Mouse (Mus musculus) heart, embryonic 12.5 days (tissue): ENCODE data around the gene Irgm1. TPM values are rescaled to one million over a fixed set of nuclear protein-coding genes. Genes with fewer than 3 reads are reported as not detected.
"Not testable (repeated sequence)": the region's sequence is repeated elsewhere in the genome, so short reads cannot be mapped to it uniquely, and the experiment has no call there.

Experiments used
- ATAC-seq: fragments of 200-750 bp; cut with Nextera tagmentation; 2 replicates; pipeline ENCODE4 v1.8.0; 2017; ENCODE audit warnings: moderate TSS enrichment, moderate library complexity; ENCODE audit not compliant: insufficient number of reproducible peaks, low FRiP score
- H3K27ac ChIP-seq: fragments of 300-500 bp; sonication (generic); 2 replicates; pipeline ENCODE4 v1.5.1; 2016; ENCODE audit warnings: mild to moderate bottlenecking, moderate library complexity; ENCODE audit not compliant: poor library complexity, severe bottlenecking
- H3K27me3 ChIP-seq: fragments of 300-500 bp; sonication (generic); replicated peaks from 2 replicates; pipeline ENCODE4 v1.6.1; 2016; ENCODE audit warnings: mild to moderate bottlenecking, moderate library complexity
- H3K36me3 ChIP-seq: fragments of 300-500 bp; sonication (generic); 2 replicates; pipeline ENCODE4 v1.6.1; 2016; ENCODE audit warnings: mild to moderate bottlenecking, moderate library complexity
- H3K4me1 ChIP-seq: fragments of 300-500 bp; sonication (generic); replicated peaks from 2 replicates; pipeline ENCODE4 v1.6.1; 2016; ENCODE audit warnings: mild to moderate bottlenecking
- H3K4me2 ChIP-seq: fragments of 300-500 bp; sonication (generic); 2 replicates; pipeline ENCODE4 v1.6.1; 2016; ENCODE audit warnings: mild to moderate bottlenecking, moderate library complexity
- H3K4me3 ChIP-seq: fragments of 300-500 bp; sonication (generic); 2 replicates; pipeline ENCODE4 v1.5.1; 2016; ENCODE audit warnings: mild to moderate bottlenecking
- H3K9ac ChIP-seq: fragments of 300-500 bp; sonication (generic); 2 replicates; pipeline ENCODE4 v1.6.1; 2016; ENCODE audit warnings: mild to moderate bottlenecking, moderate library complexity
- H3K9me3 ChIP-seq: fragments of 300-500 bp; sonication (generic); replicated peaks from 2 replicates; pipeline ENCODE4 v1.6.1; 2016; ENCODE audit warnings: mild to moderate bottlenecking, moderate library complexity
- WGBS: fragments of 180-500 bp; shearing (Covaris S2); methylation state at CpG from one replicate; pipeline ENCODE4 v1.1.7; 2016; 5-methylcytosine and 5-hydroxymethylcytosine counted together
- polyA plus RNA-seq: library from polyadenylated mRNA; unstranded; fragments of >200 nt; fragmentation: Nextera tagmentation; extraction: Ambion mirVana; gene quantifications from 2 replicates; pipeline ENCODE4 v1.2.1, GENCODE M21; 2016

Gene Irgm1
- polyA plus RNA-seq, 1 experiment from 2014 or later: 7.6 TPM

DNA sequence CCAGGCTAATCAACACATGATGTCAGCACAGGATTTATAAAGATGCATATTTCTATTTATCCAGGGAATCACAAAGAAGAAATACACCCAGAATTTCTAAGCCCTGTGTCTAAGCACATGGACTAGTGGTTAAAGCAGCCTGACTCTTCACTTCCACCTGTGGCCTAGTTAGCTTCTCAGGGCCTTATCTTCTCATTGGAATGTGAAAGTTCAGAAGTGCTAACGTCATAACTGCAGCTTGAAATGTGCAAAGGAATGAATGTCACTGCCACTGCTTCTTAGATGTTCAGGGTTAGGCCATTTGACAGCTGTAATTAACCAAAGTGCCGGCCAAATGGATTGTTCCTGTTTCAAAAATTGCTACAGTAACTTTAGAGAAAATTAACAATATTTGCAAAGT is 41.2 kb downstream of the Irgm1 start:
- ATAC-seq: no peak
- Histone ChIP-seq H3K4me2 (no peak overlapping the region), H3K9ac (no peak overlapping the region), H3K4me1 (peaks cover 12% of the 10 kb centered on the region), H3K27me3 (0 out of 2 replicates have a peak, but pooled peaks cover 2% of the 10 kb centered on the region), H3K36me3 (no peaks in the 10 kb centered on the region), H3K27ac (no peak overlapping the region), H3K4me3 (no peak overlapping the region), H3K9me3 (peaks cover 4% of the 10 kb centered on the region; the same call in 1 of the 2 replicates)
- WGBS: 27% methylated on average over 2 of the region's 2 CpGs

DNA sequence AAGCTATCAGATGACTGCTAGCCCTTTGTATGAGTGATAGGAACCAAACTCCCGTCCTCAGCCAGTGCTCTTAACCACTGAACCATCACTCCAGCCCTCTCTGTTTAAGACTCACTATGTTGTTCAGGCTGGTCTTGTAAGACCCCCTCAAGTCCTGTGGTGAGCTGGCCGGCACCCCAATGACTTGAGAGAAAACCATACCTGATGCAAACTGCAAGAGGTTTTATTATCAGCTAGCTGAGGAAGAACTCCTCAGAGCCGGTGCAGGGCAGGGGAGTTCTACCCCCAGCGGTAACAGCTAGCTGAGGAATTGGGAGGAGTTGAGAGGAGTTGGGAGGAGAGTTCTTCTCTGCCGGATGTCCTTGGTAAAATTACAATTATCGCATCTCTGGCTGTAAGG is 43.6 kb downstream of the Irgm1 start:
- Histone ChIP-seq H3K4me3 (no peak overlapping the region), H3K4me1 (peaks cover 23% of the 10 kb centered on the region), H3K36me3 (no peaks in the 10 kb centered on the region), H3K9ac (no peak overlapping the region), H3K27ac (no peak overlapping the region), H3K4me2 (no peak overlapping the region), H3K9me3 (peaks cover 4% of the 10 kb centered on the region; the same call in 1 of the 2 replicates), H3K27me3 (peaks cover 11% of the 10 kb centered on the region)
- WGBS: 62% methylated on average over 6 of the region's 6 CpGs
- no peak for ATAC-seq

DNA sequence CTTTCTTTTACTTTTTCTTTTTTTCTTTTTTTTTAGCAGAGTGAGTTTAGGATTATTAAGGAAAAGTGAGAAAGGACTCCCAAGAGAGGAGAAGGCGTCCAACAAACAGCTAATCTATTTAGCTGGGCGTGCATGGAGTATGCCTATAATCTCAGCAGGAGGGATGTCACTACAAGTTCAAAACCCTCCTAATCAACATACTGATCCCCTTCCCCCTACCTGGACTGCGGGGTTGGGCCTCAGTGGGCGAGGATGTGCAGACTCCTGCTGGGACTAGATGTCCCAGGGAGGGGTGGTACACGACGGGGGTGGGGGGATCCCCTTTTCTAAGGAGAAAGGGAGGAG is 44.8 kb downstream of the Irgm1 start:
- Histone ChIP-seq H3K4me2 (peak overlapping the region; percentile 74), H3K4me3 (peak overlapping the region; percentile 51), H3K27me3 (peaks cover 11% of the 10 kb centered on the region), H3K4me1 (peaks cover 23% of the 10 kb centered on the region), H3K9me3 (peaks cover 4% of the 10 kb centered on the region; the same call in 1 of the 2 replicates), H3K36me3 (no peaks in the 10 kb centered on the region), H3K27ac (no peak overlapping the region), H3K9ac (peak overlapping the region; percentile 63)
- 2% methylated on average over 6 of the region's 6 CpGs for WGBS
- ATAC-seq: no peak

- peak; percentile 87 for ATAC-seq
- not testable (repeated sequence) for H3K36me3 ChIP-seq, H3K9me3 ChIP-seq
- Histone ChIP-seq H3K4me3 (peak within 1 kb of the TSS; percentile 52), H3K27me3 (peaks cover 11% of the 10 kb centered on the region), H3K4me1 (peaks cover 23% of the 10 kb centered on the region), H3K27ac (peak within 1 kb of the TSS; percentile 57), H3K9ac (peak within 1 kb of the TSS; percentile 63), H3K4me2 (peak within 1 kb of the TSS; percentile 74)
- 3% methylated on average over 49 of the region's 92 CpGs for WGBS
These were observed 45.3 kb downstream of the Irgm1 start, which contains the start of the genes Trim7 and Gm12184 for GRCm38 (mm10) chr11:48825979-48826751. TSS of gene Trim7 (plus strand) at chr11:48826140. TSS of gene Gm12184 (minus strand) at chr11:48826655.

DNA sequence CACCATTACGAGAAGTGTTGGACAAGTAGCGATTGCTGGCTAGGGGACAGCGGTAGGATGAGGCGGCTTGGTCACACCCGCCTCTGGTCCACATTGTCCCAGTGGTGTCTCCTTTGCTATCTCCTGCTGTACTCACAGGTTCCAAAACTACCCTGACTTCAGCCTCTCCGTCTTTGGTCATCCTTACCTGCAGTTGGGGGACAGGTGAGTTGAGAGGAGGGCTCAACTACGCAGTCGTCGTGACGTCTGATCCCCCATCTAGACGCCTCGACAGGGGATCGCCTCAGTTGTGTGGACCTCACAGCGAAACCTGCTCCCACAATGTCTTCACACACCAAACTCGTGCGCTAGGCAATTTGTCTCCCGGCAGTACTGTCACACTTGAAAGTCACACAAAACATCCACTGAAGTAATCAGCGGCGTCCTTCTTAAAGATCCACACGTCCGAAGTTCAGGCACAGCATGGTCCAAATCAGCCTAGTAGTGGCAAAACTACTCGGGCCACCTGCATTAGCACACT is 47.1 kb downstream of the Irgm1 start:
- Histone ChIP-seq H3K9me3 (peaks cover 4% of the 10 kb centered on the region; the same call in 1 of the 2 replicates), H3K27ac (no peak overlapping the region), H3K4me3 (peak overlapping the region; percentile 52), H3K27me3 (peaks cover 11% of the 10 kb centered on the region), H3K9ac (peak overlapping the region; percentile 43), H3K4me1 (peaks cover 17% of the 10 kb centered on the region), H3K4me2 (peak overlapping the region; percentile 88), H3K36me3 (no peaks in the 10 kb centered on the region)
- 6% methylated on average over 22 of the region's 22 CpGs for WGBS
- ATAC-seq: no peak

DNA sequence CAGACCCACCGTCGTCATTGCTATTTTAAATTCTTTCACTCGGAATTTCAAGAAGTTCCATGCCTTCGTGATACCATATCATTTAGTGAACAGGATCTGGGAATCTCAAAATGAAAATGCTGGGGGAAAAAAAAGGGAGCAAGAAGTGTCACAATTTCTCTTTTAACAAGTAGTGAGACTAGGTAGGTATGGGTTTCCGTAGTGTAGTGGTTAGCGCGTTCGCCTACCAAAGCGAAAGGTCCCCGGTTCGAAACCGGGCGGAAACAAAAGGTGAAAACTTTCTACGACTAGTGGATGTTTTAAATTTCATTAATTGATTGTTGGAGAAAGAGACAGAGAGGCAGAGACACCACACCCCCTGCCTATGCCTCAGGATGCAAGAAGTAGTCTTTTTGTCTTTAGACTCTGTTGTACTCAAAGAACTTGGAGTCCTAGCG is 47.9 kb downstream of the Irgm1 start:
- ATAC-seq: 0 out of 2 replicates have a peak, but pooled peaks have one; percentile 9
- Histone ChIP-seq H3K27me3 (peaks cover 11% of the 10 kb centered on the region), H3K4me3 (peak overlapping the region; percentile 52), H3K4me1 (peaks cover 17% of the 10 kb centered on the region), H3K4me2 (peak overlapping the region; percentile 88), H3K9ac (peak overlapping the region; percentile 61), H3K9me3 (peaks cover 4% of the 10 kb centered on the region; the same call in 1 of the 2 replicates), H3K36me3 (no peaks in the 10 kb centered on the region), H3K27ac (no peak overlapping the region)
- WGBS: 1% methylated on average over 15 of the region's 15 CpGs

GRCm38 (mm10) chr11:48822768-48823512 is 48.5 kb downstream of the Irgm1 start:
- Histone ChIP-seq H3K36me3 (no peaks in the 10 kb centered on the region), H3K9me3 (peaks cover 4% of the 10 kb centered on the region; the same call in 1 of the 2 replicates), H3K9ac (no peak overlapping the region), H3K4me2 (peak overlapping the region; percentile 88), H3K4me3 (peak overlapping the region; percentile 52), H3K27me3 (peaks cover 11% of the 10 kb centered on the region), H3K4me1 (peaks cover 17% of the 10 kb centered on the region), H3K27ac (no peak overlapping the region)
- 29% methylated on average over 14 of the region's 14 CpGs for WGBS
- ATAC-seq: no peak

- Histone ChIP-seq H3K4me1 (peaks cover 11% of the 10 kb centered on the region), H3K27me3 (peaks cover 11% of the 10 kb centered on the region)
- not testable (repeated sequence) for H3K4me2 ChIP-seq, H3K4me3 ChIP-seq, H3K9me3 ChIP-seq, H3K9ac ChIP-seq, H3K36me3 ChIP-seq, H3K27ac ChIP-seq, ATAC-seq
- WGBS: 82% methylated on average over 14 of the region's 14 CpGs
These were observed 50.2 kb downstream of the Irgm1 start for GRCm38 (mm10) chr11:48821299-48821698.

- Histone ChIP-seq H3K36me3 (no peaks in the 10 kb centered on the region), H3K9ac (no peak overlapping the region), H3K27me3 (peaks cover 11% of the 10 kb centered on the region), H3K9me3 (no peaks in the 10 kb centered on the region), H3K4me1 (peaks cover 21% of the 10 kb centered on the region), H3K4me2 (no peak overlapping the region), H3K4me3 (no peak overlapping the region), H3K27ac (peak overlapping the region; percentile 70)
- ATAC-seq: no peak
These were observed 51.2 kb downstream of the Irgm1 start for GRCm38 (mm10) chr11:48820308-48820674.

- peaks cover 8% of the 10 kb centered on the region for H3K27me3 ChIP-seq
These were observed 51.7 kb downstream of the Irgm1 start for GRCm38 (mm10) chr11:48819614-48820307.

More at GRCm38 (mm10) chr11:48819614-48820307, 51.7 kb downstream of the Irgm1 start:
- H3K27ac ChIP-seq: peak overlapping the region; percentile 70; the same call in 1 of the 2 replicates
- H3K4me2 ChIP-seq: no peak overlapping the region
- H3K4me1 ChIP-seq: peaks cover 23% of the 10 kb centered on the region
- H3K9ac ChIP-seq: no peak overlapping the region
- no peaks in the 10 kb centered on the region for H3K36me3 ChIP-seq
- H3K4me3 ChIP-seq: no peak overlapping the region
- 57% methylated on average over 7 of the region's 7 CpGs for WGBS
- ATAC-seq: no peak
- H3K9me3 ChIP-seq: no peaks in the 10 kb centered on the region
